Mouse (Mus musculus): ENCODE measurements around the gene Evl. TPM values are rescaled to one million over a fixed set of nuclear protein-coding genes. Genes with fewer than 3 reads are reported as not detected.
"Not testable (repeated sequence)": the region's sequence is repeated elsewhere in the genome, so short reads cannot be mapped to it uniquely, and the experiment has no call there.

Gene Evl
- 43.0 and 43.1 TPM in 2 replicates for polyA plus RNA-seq (2016; fragmentation: Nextera tagmentation; extraction: Ambion mirVana)

DNA sequence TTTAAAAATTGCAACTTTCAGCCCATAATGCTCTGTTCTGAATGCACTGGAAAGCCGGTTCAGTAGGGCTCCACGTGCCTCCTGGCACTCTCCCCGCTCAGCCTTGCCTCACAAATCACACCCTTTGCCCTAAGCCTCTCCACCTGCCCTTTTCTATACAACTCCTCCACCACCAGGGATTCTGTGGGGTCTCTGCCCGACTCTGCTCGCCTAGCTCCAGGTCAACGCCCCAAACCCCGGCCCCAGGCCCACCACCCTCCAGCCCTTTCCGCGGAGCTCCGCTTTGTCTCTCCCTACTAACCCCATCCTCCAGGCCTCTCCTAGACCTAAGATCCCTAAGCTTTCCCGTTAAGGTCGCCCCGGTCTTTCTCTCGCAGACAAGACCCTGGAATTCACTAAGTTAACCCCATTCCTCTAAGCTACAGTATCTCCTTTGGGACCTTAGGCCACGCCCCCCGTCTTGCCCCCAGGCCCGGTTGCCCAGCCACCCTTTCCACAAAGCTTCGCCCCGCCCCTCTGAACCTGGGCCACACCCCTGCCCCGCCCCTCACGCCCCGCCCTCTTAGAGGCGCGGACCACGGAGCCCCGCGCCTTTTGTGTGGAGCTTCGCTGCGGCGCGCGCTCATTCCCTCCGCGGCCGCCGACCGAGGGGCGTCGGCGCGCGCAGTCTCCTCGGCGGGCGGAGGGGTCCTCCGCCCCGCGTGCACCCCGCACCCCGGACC is at the start of gene Evl:
Evl (plus strand) TSS at position 601 of the 722 bp plus-strand sequence.
- Histone ChIP-seq H3K9ac (peak within 1 kb of the TSS; percentile 95), H3K4me1 (replicated peaks) (peaks cover 34% of the 10 kb centered on the region), H3K4me2 (peak within 1 kb of the TSS; percentile 87), H3K9me3 (replicated peaks) (no peaks in the 10 kb centered on the region), H3K4me3 (peak within 1 kb of the TSS; percentile 86), H3K27me3 (replicated peaks) (0 out of 2 replicates have a peak, but pooled peaks cover 3% of the 10 kb centered on the region), H3K36me3 (no peaks in the 10 kb centered on the region), H3K27ac (ENCODE audit: poor library complexity, severe bottlenecking) (peak within 1 kb of the TSS; percentile 74)
- peak; percentile 93 for ATAC-seq (ENCODE audit: insufficient number of reproducible peaks, low FRiP score)
- WGBS, result 3% methylated on average over 50 of the region's 50 CpGs

DNA sequence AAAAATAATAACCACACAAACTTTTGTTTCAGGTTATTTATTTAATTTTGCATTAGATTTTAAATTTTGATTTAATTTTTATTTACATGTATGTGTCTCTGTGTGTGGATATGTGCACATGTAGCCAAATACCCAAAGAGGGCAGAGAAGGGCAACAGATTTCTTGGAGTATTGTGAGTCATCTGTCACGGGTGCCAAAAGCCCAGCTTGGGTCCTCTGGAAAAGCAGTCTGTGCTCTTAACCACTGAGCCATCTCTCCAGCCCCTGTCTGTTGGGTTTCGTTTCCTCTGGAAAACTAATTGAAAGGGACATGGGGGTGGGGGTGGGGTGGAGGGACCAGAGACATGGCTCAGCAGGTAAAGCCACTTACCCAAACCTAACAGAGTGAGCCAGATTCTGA is 48.7 kb upstream of the Evl start:
- Histone ChIP-seq H3K27me3 (replicated peaks) (no peaks in the 10 kb centered on the region), H3K4me1 (replicated peaks) (peaks cover 23% of the 10 kb centered on the region), H3K36me3 (no peaks in the 10 kb centered on the region; the same call in 1 of the 2 replicates), H3K4me2 (no peak overlapping the region), H3K27ac (ENCODE audit: poor library complexity, severe bottlenecking) (no peak overlapping the region), H3K9me3 (replicated peaks) (no peaks in the 10 kb centered on the region), H3K9ac (no peak overlapping the region), H3K4me3 (no peak overlapping the region)
- no peak for ATAC-seq (ENCODE audit: insufficient number of reproducible peaks, low FRiP score)
- 73% methylated on average over 2 of the region's 2 CpGs for WGBS

DNA sequence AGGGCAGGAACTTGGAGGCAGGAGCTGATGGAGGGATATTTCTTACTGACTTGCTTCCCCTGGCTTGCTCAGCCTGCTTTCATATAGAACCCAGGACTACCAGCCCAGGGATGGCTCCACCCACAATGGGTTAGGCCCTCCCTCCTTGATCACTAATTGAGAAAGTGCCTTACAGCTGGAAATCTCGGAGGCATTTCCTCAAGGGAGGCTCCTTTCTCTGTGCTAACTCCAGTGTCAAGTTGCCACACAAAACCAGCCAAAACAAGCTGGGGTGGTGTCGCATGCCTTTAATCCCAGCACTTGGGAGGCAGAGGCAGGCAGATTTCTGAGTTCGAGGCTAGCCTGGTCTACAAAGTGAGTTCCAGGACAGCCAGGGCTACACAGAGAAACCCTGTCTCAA is 47.5 kb upstream of the Evl start:
- not testable (repeated sequence) for H3K4me3 ChIP-seq; H3K36me3 ChIP-seq; H3K27ac ChIP-seq (ENCODE audit: poor library complexity, severe bottlenecking); H3K27me3 ChIP-seq (replicated peaks); H3K9ac ChIP-seq; H3K4me2 ChIP-seq; H3K9me3 ChIP-seq (replicated peaks); ATAC-seq (ENCODE audit: insufficient number of reproducible peaks, low FRiP score)
- peaks cover 23% of the 10 kb centered on the region for H3K4me1 ChIP-seq (replicated peaks)
- WGBS, result 81% methylated on average over 3 of the region's 3 CpGs

DNA sequence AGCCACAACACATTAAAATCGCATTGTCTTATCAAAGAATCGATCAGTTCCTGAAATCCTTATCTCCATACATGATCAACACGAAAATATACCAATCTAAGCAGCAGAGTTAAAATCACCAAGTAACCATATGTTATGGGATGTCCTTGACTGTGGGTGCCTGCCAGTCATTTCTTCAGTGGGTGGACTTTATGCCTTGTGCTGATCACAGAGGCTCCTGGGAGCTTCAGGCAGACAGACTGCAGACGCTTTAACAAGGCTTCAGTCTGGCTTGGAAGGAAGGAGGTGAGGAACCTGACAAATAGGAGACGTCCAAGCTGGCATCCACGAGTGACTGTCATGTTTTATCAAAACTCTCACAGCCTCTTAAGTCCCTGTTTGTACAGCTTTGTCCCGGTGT is 43.9 kb upstream of the Evl start:
- 41% methylated on average over 7 of the region's 7 CpGs for WGBS
- no peak overlapping the region for H3K27ac ChIP-seq (ENCODE audit: poor library complexity, severe bottlenecking)
- peaks cover 15% of the 10 kb centered on the region for H3K36me3 ChIP-seq
- no peak for ATAC-seq (ENCODE audit: insufficient number of reproducible peaks, low FRiP score)
- H3K27me3 ChIP-seq (replicated peaks), result no peaks in the 10 kb centered on the region
- peaks cover 11% of the 10 kb centered on the region for H3K4me1 ChIP-seq (replicated peaks)
- H3K9ac ChIP-seq, result no peak overlapping the region
- H3K4me2 ChIP-seq, result no peak overlapping the region
- H3K4me3 ChIP-seq, result no peak overlapping the region
- H3K9me3 ChIP-seq (replicated peaks), result no peaks in the 10 kb centered on the region

DNA sequence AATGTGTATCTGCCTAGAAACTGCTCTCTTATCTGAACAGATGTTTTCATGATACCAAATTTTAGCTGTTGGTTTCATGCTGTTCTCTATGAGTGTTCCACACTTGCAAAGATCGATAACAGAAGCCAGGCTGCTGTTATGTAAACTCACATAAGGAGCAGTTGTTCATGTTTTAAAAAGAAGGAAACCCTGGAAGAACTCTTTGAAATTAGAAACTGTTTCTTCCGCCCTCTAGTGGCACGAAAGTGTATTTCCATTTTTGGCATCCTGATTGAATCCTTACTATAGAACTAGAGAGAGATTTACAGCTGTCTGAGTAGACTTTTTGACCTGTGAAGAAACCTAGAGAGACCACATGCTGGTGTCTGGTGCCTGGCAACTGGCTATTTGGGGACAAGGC is 43.5 kb upstream of the Evl start:
- no peak for ATAC-seq (ENCODE audit: insufficient number of reproducible peaks, low FRiP score)
- 9% methylated on average over 3 of the region's 3 CpGs for WGBS

DNA sequence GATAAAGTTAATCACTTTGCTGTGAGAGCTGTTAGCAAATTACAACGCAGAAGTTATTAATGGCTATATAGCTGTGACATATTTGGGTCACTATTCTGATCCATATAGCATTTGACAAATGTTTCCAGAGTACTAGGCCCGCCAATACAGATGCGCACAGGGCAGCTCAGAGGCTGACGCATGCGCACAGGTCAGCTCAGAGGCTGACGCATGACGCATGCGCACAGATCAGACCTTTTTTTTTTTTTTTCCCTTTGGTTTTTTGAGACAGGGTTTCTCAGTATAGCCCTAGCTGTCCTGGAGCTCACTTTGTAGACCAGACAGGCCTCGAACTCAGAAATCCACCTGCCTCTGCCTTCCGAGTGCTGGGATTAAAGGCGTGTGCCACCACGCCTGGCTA is 39.1 kb upstream of the Evl start:
- Histone ChIP-seq H3K4me3 (no peak overlapping the region), H3K27me3 (replicated peaks) (no peaks in the 10 kb centered on the region), H3K9ac (no peak overlapping the region), H3K27ac (ENCODE audit: poor library complexity, severe bottlenecking) (no peak overlapping the region), H3K9me3 (replicated peaks) (no peaks in the 10 kb centered on the region), H3K4me1 (replicated peaks) (0 out of 2 replicates have a peak, but pooled peaks cover 3% of the 10 kb centered on the region), H3K36me3 (peaks cover 20% of the 10 kb centered on the region), H3K4me2 (no peak overlapping the region)
- ATAC-seq (ENCODE audit: insufficient number of reproducible peaks, low FRiP score), result no peak
- 88% methylated on average over 12 of the region's 12 CpGs for WGBS

More for the DNA sequence above, 43.5 kb upstream of the Evl start:
- Histone ChIP-seq H3K4me3 (no peak overlapping the region), H3K4me2 (no peak overlapping the region), H3K9ac (no peak overlapping the region), H3K4me1 (replicated peaks) (peaks cover 11% of the 10 kb centered on the region), H3K9me3 (replicated peaks) (no peaks in the 10 kb centered on the region), H3K27ac (ENCODE audit: poor library complexity, severe bottlenecking) (no peak overlapping the region), H3K27me3 (replicated peaks) (no peaks in the 10 kb centered on the region), H3K36me3 (peaks cover 15% of the 10 kb centered on the region)

DNA sequence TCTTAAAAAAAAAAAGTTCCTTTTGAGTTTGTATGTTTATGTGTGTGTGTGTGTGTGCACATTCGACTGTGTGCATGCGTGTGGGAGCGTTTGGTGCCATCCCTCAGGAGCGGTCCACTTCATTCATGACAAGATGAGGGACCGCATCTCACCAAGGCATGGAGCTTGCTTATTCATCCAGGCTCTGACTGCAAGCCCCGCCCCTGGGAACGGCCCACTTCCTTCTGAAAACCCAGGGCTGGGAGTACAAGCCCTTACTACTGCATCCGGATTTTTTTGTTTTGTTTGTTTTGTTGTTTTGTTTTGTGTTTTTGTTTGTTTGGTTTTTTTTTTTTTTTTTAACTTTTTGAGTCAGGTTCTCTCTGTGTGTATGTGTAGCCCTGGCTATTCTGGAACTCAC is 35.1 kb upstream of the Evl start:
- 63% methylated on average over 8 of the region's 8 CpGs for WGBS
- Histone ChIP-seq H3K36me3 (peaks cover 43% of the 10 kb centered on the region), H3K9me3 (replicated peaks) (no peaks in the 10 kb centered on the region), H3K4me1 (replicated peaks) (no peaks in the 10 kb centered on the region), H3K27me3 (replicated peaks) (no peaks in the 10 kb centered on the region), H3K4me2 (no peak overlapping the region), H3K27ac (ENCODE audit: poor library complexity, severe bottlenecking) (no peak overlapping the region), H3K4me3 (no peak overlapping the region), H3K9ac (no peak overlapping the region)
- no peak for ATAC-seq (ENCODE audit: insufficient number of reproducible peaks, low FRiP score)

DNA sequence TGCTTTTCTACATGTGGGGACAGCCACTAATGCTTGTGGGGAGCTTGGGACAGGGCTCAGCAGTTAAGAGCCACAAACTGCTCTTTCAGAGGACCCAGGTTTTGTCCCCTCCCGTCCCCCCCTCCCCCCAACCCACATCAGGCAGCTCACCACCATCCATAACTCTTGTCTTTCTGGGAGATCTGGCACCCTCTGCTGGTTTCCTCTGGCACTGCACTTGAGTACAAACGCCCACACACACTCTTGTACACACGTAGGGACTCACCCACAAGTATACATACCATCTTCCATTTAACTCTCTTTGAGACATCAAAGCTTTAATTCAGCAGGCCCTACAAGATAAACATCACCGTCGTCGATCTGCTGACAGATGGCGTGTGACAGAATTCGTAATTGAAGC is 25.3 kb upstream of the Evl start:
- no peak overlapping the region for H3K27ac ChIP-seq (ENCODE audit: poor library complexity, severe bottlenecking)
- no peak; the same call in 1 of the 2 replicates for ATAC-seq (ENCODE audit: insufficient number of reproducible peaks, low FRiP score)
- peaks cover 3% of the 10 kb centered on the region; the same call in 1 of the 2 replicates for H3K9me3 ChIP-seq (replicated peaks)
- peaks cover 9% of the 10 kb centered on the region for H3K36me3 ChIP-seq
- H3K4me2 ChIP-seq, result no peak overlapping the region
- no peak overlapping the region for H3K4me3 ChIP-seq
- 53% methylated on average over 8 of the region's 8 CpGs for WGBS
- no peaks in the 10 kb centered on the region for H3K27me3 ChIP-seq (replicated peaks)
- no peak overlapping the region for H3K9ac ChIP-seq
- H3K4me1 ChIP-seq (replicated peaks), result no peaks in the 10 kb centered on the region

DNA sequence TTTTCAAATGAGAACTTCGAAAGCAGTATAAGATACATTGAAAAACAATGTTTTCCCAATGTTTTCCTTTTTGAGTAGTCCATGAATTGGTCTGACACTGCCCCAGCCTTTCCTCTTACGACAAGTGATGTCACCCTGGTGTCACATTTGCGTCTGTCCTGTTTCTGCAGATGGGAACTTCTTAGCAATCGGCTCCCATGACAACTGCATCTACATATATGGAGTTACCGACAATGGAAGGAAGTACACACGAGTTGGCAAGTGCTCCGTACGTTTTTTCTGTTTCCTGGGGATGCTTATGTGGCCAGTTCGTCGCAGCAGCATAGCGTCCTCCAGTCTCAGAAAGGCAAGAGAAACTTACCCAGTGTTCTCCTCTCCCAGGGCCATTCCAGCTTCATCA is 20.0 kb upstream of the Evl start:
- Histone ChIP-seq H3K27ac (ENCODE audit: poor library complexity, severe bottlenecking) (no peak overlapping the region), H3K4me3 (no peak overlapping the region), H3K27me3 (replicated peaks) (no peaks in the 10 kb centered on the region), H3K9ac (no peak overlapping the region), H3K4me1 (replicated peaks) (no peaks in the 10 kb centered on the region), H3K9me3 (replicated peaks) (peaks cover 3% of the 10 kb centered on the region; the same call in 1 of the 2 replicates), H3K4me2 (no peak overlapping the region), H3K36me3 (peaks cover 36% of the 10 kb centered on the region)
- WGBS, result 81% methylated on average over 11 of the region's 11 CpGs
- ATAC-seq (ENCODE audit: insufficient number of reproducible peaks, low FRiP score), result no peak

DNA sequence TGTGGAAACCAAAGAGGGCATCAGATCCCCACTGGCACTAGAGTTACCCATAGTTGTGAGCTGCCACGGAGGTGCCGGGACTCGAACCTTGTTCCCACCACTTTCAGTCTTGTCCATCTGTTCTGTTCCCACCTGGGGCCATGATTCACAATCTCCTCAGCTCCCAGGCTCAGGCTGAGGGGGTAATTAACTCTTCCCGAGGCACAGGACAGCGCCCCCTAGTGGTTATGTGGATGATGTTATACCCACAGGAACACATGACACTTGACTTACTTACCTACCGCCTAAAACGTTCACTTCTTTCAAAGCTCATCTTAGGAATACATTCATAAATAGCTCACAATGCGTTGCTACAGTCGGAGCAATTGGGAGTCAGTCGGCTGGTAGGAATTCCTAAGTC is 18.1 kb upstream of the Evl start:
- Histone ChIP-seq H3K27ac (ENCODE audit: poor library complexity, severe bottlenecking) (no peak overlapping the region), H3K4me3 (no peak overlapping the region), H3K4me2 (no peak overlapping the region), H3K9ac (no peak overlapping the region), H3K4me1 (replicated peaks) (no peaks in the 10 kb centered on the region), H3K9me3 (replicated peaks) (peaks cover 3% of the 10 kb centered on the region; the same call in 1 of the 2 replicates), H3K27me3 (replicated peaks) (no peaks in the 10 kb centered on the region), H3K36me3 (peaks cover 32% of the 10 kb centered on the region)
- ATAC-seq (ENCODE audit: insufficient number of reproducible peaks, low FRiP score), result no peak
- 66% methylated on average over 10 of the region's 10 CpGs for WGBS

DNA sequence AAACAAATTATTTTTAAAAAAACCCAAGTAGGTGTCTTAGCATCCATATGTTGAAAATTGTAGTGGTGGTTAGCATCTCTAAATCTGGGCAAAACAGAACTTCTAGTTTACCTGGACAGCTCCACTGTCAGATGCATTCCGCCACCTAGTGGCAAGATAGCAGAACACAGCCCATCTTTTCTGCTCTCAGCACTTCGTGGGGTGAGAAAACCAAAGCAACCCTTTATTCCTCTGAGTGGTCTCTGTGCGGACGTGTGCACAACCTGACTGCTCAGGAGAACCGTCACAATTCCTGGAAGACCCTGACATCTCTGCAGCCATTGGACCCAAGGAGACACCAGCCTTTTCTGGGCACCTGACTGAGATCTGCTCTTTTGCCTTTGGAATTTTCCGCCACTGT is 13.4 kb upstream of the Evl start:
- Histone ChIP-seq H3K4me3 (no peak overlapping the region), H3K9me3 (replicated peaks) (no peaks in the 10 kb centered on the region), H3K36me3 (peaks cover 21% of the 10 kb centered on the region), H3K27ac (ENCODE audit: poor library complexity, severe bottlenecking) (no peak overlapping the region), H3K27me3 (replicated peaks) (no peaks in the 10 kb centered on the region; the same call in 1 of the 2 replicates), H3K4me2 (no peak overlapping the region), H3K4me1 (replicated peaks) (peaks cover 7% of the 10 kb centered on the region), H3K9ac (no peak overlapping the region)
- WGBS, result 25% methylated on average over 6 of the region's 6 CpGs
- ATAC-seq (ENCODE audit: insufficient number of reproducible peaks, low FRiP score), result no peak

Data from heart, embryonic 12.5 days (tissue).